Mouse (Mus musculus) liver, adult 10 weeks (tissue): Measurements from ENCODE around the gene Anks1. TPM values are rescaled to one million over a fixed set of nuclear protein-coding genes. Genes with fewer than 3 reads are reported as not detected.

Experiments used
- polyA plus RNA-seq: library from polyadenylated mRNA; stranded (reverse); fragments of 350-450 nt; fragmentation: Illumina TruSeq; extraction: RNeasy Lipid Tissue Mini Kit (QIAGEN cat#74804); gene quantifications from one replicate; pipeline ENCODE4 v1.2.3, GENCODE M21; 2014; ENCODE audit warnings: low read depth, low replicate concordance

Anks1 gene
- 0.87 TPM for polyA plus RNA-seq

GRCm38 (mm10) chr17:27908888-27909621 is at the start of gene Anks1:
TSS of gene Anks1 (plus strand) at chr17:27909306.

DNA sequence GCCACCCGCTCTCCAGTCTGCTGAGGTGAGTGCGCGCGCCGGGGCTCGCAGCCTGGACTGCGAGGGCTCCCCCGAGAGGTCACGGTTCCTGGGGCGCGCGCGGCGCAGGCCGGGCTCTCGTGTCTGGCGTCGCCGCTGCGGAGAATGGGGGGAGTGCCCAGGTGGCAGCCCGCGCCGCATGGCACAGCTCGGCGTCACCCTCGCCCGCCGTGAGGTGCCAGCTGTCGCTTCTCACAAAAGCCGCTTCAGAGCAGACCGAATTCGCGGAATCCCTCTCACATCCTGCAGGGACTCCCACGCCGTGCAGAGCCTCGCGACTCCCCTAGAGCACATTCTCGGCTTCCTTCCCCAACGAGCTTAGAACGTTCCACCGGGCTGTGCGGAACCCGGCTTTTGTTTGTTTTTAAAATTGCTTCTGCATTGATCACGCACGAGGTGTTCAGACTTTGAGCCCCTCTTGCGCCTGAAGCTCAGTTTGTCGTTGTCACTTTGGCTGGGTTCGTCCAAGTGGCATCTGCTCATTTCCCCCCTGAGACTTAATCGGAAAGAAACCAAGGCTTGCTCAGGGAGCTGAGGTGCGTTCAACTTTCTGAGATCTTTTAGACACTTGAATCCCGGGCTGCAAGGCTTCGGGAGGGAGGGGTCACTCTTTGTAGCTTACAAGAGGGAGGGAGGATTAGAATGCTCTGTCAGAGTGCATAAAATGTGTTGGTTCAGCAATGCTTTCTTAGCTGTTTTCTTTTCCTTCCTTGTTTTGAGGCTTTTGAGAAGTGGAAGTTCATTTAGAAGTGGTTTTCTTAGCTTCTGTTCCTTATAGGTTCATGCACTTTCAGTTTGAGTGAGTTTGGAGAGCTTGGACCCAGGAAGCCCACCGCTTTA is 755 bp downstream of the Anks1 start, which contains the start of gene Taf11:
Taf11 (minus strand) TSS at position 223 of the 879 bp plus-strand sequence.

GRCm38 (mm10) chr17:28080045-28080816 is 171.1 kb downstream of the Anks1 start, which contains the start of gene Tcp11:
TSS of gene Tcp11 (minus strand) at chr17:28080639.

Other genes with a start within 250 kb of the Anks1 start
- not detected for gene Spdef, start 180.4 kb upstream of the Anks1 start, polyA plus RNA-seq
- gene D17Wsu92e, start 88.7 kb upstream of the Anks1 start, polyA plus RNA-seq = 95.8 TPM
- 23.3 TPM for gene Snrpc, start 71.2 kb upstream of the Anks1 start, polyA plus RNA-seq
- 2.6 TPM for gene Uhrf1bp1, start 52.9 kb upstream of the Anks1 start, polyA plus RNA-seq
- gene Taf11, start 538 bp downstream of the Anks1 start, polyA plus RNA-seq = 11.7 TPM
- gene Tcp11, start 171.3 kb downstream of the Anks1 start, polyA plus RNA-seq = not detected
- not detected for gene Scube3, start 232.8 kb downstream of the Anks1 start, polyA plus RNA-seq